Mouse (Mus musculus): ENCODE results near the gene Galnt9. TPM values are rescaled to one million over a fixed set of nuclear protein-coding genes. Genes with fewer than 3 reads are reported as not detected.
A peak's percentile ranks its signal among the peaks of the same experiment; 100 is the strongest.

Galnt9 gene
- polyA plus RNA-seq, 1 experiment from 2014 or later = 14.2 TPM

- WGBS = 77% methylated on average over 5 of the region's 5 CpGs
- no peaks in the 10 kb centered on the region for H3K36me3 ChIP-seq
- H3K4me3 ChIP-seq = no peak overlapping the region
- H3K4me2 ChIP-seq (replicated peaks) = no peak overlapping the region
- ATAC-seq (replicated peaks) = no peak
- H3K27ac ChIP-seq (replicated peaks) = no peak overlapping the region
- H3K4me1 ChIP-seq = peaks cover 17% of the 10 kb centered on the region
- H3K27me3 ChIP-seq = no peaks in the 10 kb centered on the region
- H3K9ac ChIP-seq (replicated peaks) = no peak overlapping the region
- no peaks in the 10 kb centered on the region for H3K9me3 ChIP-seq
Measured at GRCm38 (mm10) chr5:110609868-110610267, 65.7 kb downstream of the Galnt9 start.

- ATAC-seq (replicated peaks) = no peak
- WGBS = 89% methylated on average over 7 of the region's 7 CpGs
- peaks cover 17% of the 10 kb centered on the region for H3K4me1 ChIP-seq
Measured at GRCm38 (mm10) chr5:110610484-110610883, 66.3 kb downstream of the Galnt9 start.

GRCm38 (mm10) chr5:110611435-110612158, 67.4 kb downstream of the Galnt9 start:
- no peak overlapping the region for H3K9ac ChIP-seq (replicated peaks)
- no peaks in the 10 kb centered on the region for H3K27me3 ChIP-seq
- 61% methylated on average over 5 of the region's 5 CpGs for WGBS
- no peaks in the 10 kb centered on the region for H3K36me3 ChIP-seq
- peak; percentile 91 for ATAC-seq (replicated peaks)
- no peak overlapping the region for H3K4me2 ChIP-seq (replicated peaks)
- no peak overlapping the region for H3K4me3 ChIP-seq
- no peaks in the 10 kb centered on the region for H3K9me3 ChIP-seq
- peak overlapping the region; percentile 52; the same call in 1 of the 2 replicates for H3K27ac ChIP-seq (replicated peaks)
- peaks cover 17% of the 10 kb centered on the region for H3K4me1 ChIP-seq

More at GRCm38 (mm10) chr5:110610484-110610883, 66.3 kb downstream of the Galnt9 start:
- Histone ChIP-seq H3K27ac (replicated peaks) (no peak overlapping the region), H3K4me2 (replicated peaks) (no peak overlapping the region), H3K9ac (replicated peaks) (no peak overlapping the region), H3K27me3 (no peaks in the 10 kb centered on the region), H3K9me3 (no peaks in the 10 kb centered on the region), H3K4me3 (no peak overlapping the region), H3K36me3 (no peaks in the 10 kb centered on the region)

- Histone ChIP-seq H3K4me2 (replicated peaks) (no peak overlapping the region), H3K36me3 (no peaks in the 10 kb centered on the region), H3K27me3 (0 out of 2 replicates have a peak, but pooled peaks cover 3% of the 10 kb centered on the region), H3K9me3 (no peaks in the 10 kb centered on the region), H3K4me3 (no peak overlapping the region), H3K9ac (replicated peaks) (no peak overlapping the region), H3K27ac (replicated peaks) (no peak overlapping the region), H3K4me1 (no peaks in the 10 kb centered on the region)
- no peak for ATAC-seq (replicated peaks)
- 94% methylated on average over 6 of the region's 6 CpGs for WGBS
Measured at GRCm38 (mm10) chr5:110619226-110619625, 75.1 kb downstream of the Galnt9 start.

GRCm38 (mm10) chr5:110624319-110624718, 80.2 kb downstream of the Galnt9 start:
- Histone ChIP-seq H3K27ac (replicated peaks) (no peak overlapping the region), H3K9me3 (no peaks in the 10 kb centered on the region), H3K9ac (replicated peaks) (no peak overlapping the region), H3K4me1 (no peaks in the 10 kb centered on the region), H3K36me3 (no peaks in the 10 kb centered on the region), H3K4me2 (replicated peaks) (no peak overlapping the region), H3K4me3 (no peak overlapping the region), H3K27me3 (0 out of 2 replicates have a peak, but pooled peaks cover 3% of the 10 kb centered on the region)
- WGBS = 76% methylated on average over 2 of the region's 2 CpGs
- no peak for ATAC-seq (replicated peaks)

GRCm38 (mm10) chr5:110627351-110627750, 83.2 kb downstream of the Galnt9 start:
- Histone ChIP-seq H3K4me2 (replicated peaks) (no peak overlapping the region), H3K27ac (replicated peaks) (no peak overlapping the region), H3K9ac (replicated peaks) (no peak overlapping the region), H3K4me1 (no peaks in the 10 kb centered on the region), H3K27me3 (no peaks in the 10 kb centered on the region), H3K9me3 (no peaks in the 10 kb centered on the region), H3K36me3 (no peaks in the 10 kb centered on the region), H3K4me3 (no peak overlapping the region)
- no peak for ATAC-seq (replicated peaks)
- WGBS = 75% methylated on average over 10 of the region's 10 CpGs

- H3K4me2 ChIP-seq (replicated peaks) = no peak overlapping the region
- no peak overlapping the region for H3K4me3 ChIP-seq
- H3K27ac ChIP-seq (replicated peaks) = no peak overlapping the region
- no peak for ATAC-seq (replicated peaks)
- no peaks in the 10 kb centered on the region for H3K9me3 ChIP-seq
- no peaks in the 10 kb centered on the region for H3K36me3 ChIP-seq
- no peak overlapping the region for H3K9ac ChIP-seq (replicated peaks)
- no peaks in the 10 kb centered on the region for H3K4me1 ChIP-seq
- WGBS = 32% methylated on average over 19 of the region's 19 CpGs
- H3K27me3 ChIP-seq = no peaks in the 10 kb centered on the region
Measured at GRCm38 (mm10) chr5:110628156-110628555, 84.0 kb downstream of the Galnt9 start.

GRCm38 (mm10) chr5:110629525-110630120, 85.5 kb downstream of the Galnt9 start:
- no peaks in the 10 kb centered on the region for H3K9me3 ChIP-seq
- H3K27me3 ChIP-seq = no peaks in the 10 kb centered on the region
- H3K27ac ChIP-seq (replicated peaks) = no peak overlapping the region
- no peak overlapping the region for H3K4me3 ChIP-seq
- no peak overlapping the region for H3K9ac ChIP-seq (replicated peaks)
- H3K4me2 ChIP-seq (replicated peaks) = no peak overlapping the region
- H3K4me1 ChIP-seq = no peaks in the 10 kb centered on the region
- 75% methylated on average over 2 of the region's 2 CpGs for WGBS
- ATAC-seq (replicated peaks) = no peak
- H3K36me3 ChIP-seq = no peaks in the 10 kb centered on the region

- Histone ChIP-seq H3K4me1 (no peaks in the 10 kb centered on the region; the same call in 1 of the 2 replicates), H3K36me3 (no peaks in the 10 kb centered on the region), H3K4me2 (replicated peaks) (no peak overlapping the region), H3K4me3 (no peak overlapping the region), H3K9me3 (no peaks in the 10 kb centered on the region), H3K27me3 (no peaks in the 10 kb centered on the region), H3K9ac (replicated peaks) (no peak overlapping the region), H3K27ac (replicated peaks) (no peak overlapping the region)
- ATAC-seq (replicated peaks) = peak; percentile 72
- WGBS = 35% methylated on average over 6 of the region's 6 CpGs
Measured at GRCm38 (mm10) chr5:110635951-110636707, 92.0 kb downstream of the Galnt9 start.

GRCm38 (mm10) chr5:110638306-110639074, 94.3 kb downstream of the Galnt9 start:
- Histone ChIP-seq H3K9me3 (no peaks in the 10 kb centered on the region), H3K27me3 (no peaks in the 10 kb centered on the region), H3K36me3 (no peaks in the 10 kb centered on the region), H3K9ac (replicated peaks) (no peak overlapping the region), H3K27ac (replicated peaks) (no peak overlapping the region), H3K4me3 (no peak overlapping the region), H3K4me2 (replicated peaks) (no peak overlapping the region), H3K4me1 (no peaks in the 10 kb centered on the region; the same call in 1 of the 2 replicates)
- 80% methylated on average over 7 of the region's 7 CpGs for WGBS
- ATAC-seq (replicated peaks) = no peak

GRCm38 (mm10) chr5:110639459-110639858, 95.3 kb downstream of the Galnt9 start:
- ATAC-seq (replicated peaks) = no peak
- 24% methylated on average over 12 of the region's 12 CpGs for WGBS

More at GRCm38 (mm10) chr5:110639459-110639858, 95.3 kb downstream of the Galnt9 start:
- Histone ChIP-seq H3K27me3 (no peaks in the 10 kb centered on the region), H3K4me1 (no peaks in the 10 kb centered on the region; the same call in 1 of the 2 replicates), H3K4me2 (replicated peaks) (no peak overlapping the region), H3K36me3 (no peaks in the 10 kb centered on the region), H3K27ac (replicated peaks) (no peak overlapping the region), H3K9me3 (no peaks in the 10 kb centered on the region), H3K4me3 (no peak overlapping the region), H3K9ac (replicated peaks) (no peak overlapping the region)
